Mouse (Mus musculus) layer of hippocampus, postnatal 36 days (tissue): Measurements from ENCODE around the gene Csrnp3. TPM values are rescaled to one million over a fixed set of nuclear protein-coding genes. Genes with fewer than 3 reads are reported as not detected.
"Not testable (repeated sequence)": the region's sequence is repeated elsewhere in the genome, so short reads cannot be mapped to it uniquely, and the experiment has no call there.

ENCODE experiments used
- DNase-seq, 2 experiments: peaks; one replicate each; pipeline ENCODE4 v3.0.0; 2022
- total RNA-seq, 2 experiments: library from RNA; stranded (reverse); gene quantifications; 2 replicates each; pipeline ENCODE4 v1.2.3; 2021

The Csrnp3 gene
- total RNA-seq, result 10 to 100 TPM; 77.5 to 78.9 TPM

DNA sequence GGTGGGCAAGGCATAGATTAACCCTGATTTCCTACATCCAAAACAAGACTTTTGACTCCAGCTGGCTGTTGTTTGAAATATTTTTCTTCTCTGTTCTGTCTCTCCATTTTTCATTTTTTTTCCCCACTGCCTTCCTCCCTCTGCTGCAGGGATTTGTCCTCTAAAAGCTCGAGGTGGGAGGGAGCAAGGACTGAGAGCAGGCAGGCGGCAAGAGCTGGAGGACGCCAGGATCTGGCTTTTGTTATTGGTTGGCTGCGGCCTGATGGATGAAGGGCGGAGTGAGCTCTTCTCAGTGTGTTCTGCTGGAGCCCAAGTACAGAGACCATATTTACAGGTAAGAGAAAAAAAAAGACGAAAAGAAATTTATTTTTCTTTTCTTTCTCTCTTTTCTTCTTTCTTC, at the start of gene Csrnp3:
TSS of gene Csrnp3 (plus strand) at position 217 of the 400 bp plus-strand sequence.
- peak; percentile 67 to 70 for DNase-seq

DNA sequence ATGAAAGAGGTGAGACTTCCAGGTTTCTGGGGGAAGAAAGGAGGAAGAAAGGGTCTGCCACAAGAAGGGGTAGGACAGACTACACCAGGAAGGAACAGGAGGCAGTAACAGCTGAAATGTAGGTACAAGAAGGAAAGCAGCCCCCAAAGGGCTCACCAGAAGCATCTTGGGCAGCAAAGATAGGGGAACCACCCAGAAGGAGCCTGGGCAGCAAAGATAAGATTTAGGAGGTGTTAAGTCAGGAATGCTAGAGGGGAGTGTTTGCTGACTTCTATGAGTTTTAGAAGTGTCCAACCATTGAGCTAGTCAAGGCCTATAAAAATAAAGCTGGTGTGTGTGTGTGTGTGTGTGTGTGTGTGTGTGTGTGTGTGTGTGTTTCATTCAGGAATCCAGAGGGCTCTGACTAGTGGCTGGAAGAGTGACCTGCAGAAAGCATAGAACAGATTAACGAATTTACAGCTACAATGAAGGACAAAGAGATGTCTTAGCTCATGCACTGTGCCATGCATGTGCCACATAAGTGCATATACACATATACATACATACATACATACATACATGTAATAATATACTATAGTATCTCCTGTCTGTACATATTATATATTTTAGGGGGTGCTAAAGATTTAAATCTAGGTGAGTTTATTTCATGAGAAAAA, 44.4 kb upstream of the Csrnp3 start:
- no peak for DNase-seq

DNA sequence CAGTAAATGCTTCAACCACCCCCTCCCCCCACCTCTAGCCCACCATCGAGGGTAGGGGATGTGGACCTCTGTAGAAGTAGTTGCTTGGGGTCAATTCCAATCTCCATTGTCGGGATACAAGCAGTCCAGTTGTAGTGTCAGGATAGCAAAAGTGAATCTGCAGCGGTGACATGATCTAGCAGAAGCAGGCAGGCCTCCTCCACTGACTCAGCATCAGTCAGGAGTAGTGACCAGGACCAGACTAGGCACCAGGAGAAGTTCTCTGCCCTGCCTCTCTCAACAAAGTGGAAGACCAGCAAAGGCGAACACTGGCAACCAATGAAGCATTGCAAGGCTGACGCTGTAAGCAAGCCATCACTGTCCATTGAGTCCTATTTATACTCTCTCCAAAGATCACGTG, 39.0 kb upstream of the Csrnp3 start:
- DNase-seq, result no peak

DNA sequence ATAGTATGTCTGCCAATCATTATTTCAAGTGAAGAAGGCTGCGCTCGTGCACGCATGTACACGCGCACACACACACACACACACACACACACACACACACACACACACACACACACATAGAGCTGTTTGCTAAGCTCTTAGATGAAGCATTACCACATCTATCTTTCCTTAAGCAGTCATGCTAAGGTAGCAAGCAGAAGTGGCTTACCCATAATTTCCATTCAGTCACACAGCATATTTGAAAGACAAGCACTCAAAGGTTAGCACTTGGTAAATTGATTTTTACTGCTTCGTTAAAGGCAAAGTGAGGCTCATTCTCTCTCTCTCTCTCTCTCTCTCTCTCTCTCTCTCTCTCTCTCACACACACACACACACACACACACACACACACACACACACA, 34.4 kb upstream of the Csrnp3 start:
- not testable (repeated sequence) for DNase-seq

DNA sequence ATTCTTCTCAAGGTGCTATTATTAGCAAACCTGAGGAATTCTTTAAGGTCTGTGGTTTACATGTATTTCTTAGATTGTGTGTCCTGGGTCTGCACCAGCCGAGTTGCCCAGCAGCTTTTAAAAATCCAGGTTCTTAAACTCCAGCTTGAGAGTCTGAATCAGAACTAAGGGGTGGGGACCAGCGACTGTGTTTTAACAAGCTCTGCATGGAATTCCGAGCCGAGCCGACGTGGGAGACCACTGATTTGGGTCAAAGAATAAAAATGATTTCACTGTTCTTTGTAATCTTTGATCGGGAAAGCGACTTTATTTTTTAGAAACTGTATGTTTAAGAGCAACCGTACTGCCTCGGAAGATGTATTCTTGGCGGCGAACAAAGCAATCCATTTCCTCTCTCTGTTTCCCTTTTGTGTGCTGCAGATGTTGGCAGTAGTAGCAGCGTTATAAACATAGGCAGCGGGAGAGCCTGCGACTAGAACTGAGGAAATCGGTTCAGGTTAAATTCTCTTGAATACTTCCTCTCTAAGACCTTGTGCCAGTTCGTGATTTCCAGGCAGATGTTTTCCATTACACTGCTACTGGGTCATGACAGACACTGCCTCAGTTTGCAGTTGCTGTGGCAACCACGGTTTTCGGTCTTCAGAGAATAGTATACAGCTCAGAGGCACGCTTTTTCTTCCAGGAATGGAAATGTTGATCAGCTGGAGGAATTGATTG, 27.3 kb upstream of the Csrnp3 start:
- DNase-seq, result peak in 1 of 2 experiments; percentile 15

DNA sequence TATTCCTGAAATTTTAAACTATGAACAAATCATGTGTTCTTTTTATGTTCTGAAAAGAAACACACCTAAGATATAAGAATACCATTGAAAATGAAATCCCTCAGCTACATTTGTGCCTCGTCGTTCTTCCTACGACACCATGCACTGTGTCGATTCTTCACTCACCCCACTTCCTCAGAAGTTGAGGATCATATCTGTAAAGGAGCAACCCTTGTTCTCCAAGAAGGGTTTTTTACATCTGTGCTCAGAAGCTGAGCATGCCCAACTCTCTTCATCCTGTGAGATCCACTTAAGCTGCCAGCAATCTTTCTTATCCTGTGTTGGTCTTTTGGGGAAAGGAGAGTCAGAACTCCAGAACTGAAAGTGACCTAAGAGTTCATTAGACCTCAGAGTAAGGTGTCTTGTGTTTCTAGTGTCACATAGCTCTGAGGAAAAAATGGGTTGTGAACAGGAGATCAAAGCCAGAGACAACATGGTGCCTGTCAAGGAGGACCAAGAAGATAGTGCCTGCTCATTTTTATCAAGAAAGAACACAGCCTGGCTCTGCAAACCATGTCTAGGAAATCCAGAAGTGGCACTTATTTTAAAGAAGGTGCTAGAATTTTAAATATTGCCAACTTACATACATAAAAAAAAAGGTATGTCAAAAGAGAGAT, 25.3 kb upstream of the Csrnp3 start:
- DNase-seq, result no peak

DNA sequence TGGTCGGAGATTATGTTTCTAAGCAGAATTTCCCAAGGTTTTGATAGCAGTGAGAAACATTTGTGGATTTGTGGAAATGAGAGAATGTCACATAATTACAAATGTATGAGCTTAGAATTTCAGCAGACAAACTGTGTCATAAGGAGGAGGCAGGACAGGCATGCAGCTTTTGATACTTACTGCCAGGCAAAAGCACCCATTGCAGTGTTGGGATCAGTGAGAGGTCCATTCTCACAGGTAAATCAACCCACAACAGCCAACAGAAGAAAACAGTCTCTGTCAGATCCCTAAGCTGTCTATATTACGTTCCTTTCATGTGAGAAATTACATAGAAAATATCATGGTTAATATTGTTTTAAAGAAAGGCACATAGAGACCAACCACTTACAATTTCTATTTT, 19.3 kb upstream of the Csrnp3 start:
- DNase-seq, result no peak

DNA sequence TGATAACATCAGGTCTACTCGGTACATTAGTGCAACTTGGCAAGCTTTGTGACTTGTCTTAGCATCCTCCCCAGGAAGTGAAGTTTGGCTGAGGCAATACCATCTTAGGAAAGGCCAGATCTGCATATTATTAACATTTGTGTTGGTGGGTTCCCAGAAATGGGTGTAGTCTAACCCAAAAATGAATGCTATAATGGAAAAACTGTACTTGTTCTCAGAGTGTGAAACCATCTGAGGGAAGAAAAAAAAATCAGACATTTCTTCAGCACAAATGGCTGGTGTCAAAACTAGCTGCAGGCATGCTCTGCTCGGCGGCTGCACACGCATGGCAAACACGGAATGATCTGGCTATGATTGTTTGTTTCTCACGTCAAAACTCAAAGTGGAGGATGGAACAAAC, 18.8 kb upstream of the Csrnp3 start:
- DNase-seq, result no peak

DNA sequence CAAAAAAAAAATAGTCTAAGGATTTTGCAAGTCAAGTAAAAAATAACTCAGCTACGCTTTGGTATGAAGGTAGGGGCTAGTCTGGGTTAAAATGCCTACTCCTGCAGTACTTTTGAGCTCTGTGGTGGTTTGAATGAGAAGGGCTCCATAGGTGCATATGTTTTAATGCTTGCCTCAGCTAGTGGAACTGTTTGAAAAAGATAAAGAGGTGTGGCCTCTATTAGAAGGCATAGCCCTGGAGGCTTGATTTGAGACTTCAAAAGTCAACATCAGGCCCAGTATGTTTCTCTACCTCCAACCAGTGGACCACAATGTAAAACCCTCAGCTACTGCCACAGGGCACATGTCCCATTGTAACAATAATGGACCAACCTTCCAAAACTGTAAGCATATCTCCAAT, 16.9 kb upstream of the Csrnp3 start:
- DNase-seq, result no peak

DNA sequence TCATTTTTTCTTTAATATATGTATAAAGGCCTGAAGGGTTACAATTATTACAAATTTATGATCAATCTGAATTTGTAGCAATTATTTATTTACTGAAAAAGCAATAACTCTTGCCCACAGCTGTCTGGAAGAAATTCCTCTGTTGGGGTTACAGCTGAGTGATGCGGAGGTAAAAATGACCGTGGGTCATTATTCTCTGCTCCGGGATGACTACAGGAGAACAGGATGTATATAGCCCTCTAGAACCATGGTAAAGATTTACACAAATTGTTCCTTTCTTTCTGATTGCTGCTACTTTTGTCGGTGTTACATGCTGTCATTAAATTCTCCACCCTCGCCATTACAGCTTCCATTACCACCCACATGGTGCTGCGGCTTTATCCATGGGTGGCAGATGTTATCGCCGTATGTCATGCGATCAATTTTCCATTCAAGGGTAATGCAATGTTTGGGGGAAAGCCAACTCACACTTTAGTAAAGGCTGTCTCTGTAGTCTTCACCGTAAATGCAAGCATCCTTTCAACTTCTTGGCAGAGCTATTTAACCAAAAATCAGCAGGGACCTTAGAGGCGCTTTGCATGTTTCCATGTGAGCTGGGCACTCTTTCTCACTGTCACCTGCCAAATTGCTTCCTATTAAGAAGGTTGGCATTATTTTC, 12.7 kb upstream of the Csrnp3 start:
- peak; percentile 64 to 65 for DNase-seq

DNA sequence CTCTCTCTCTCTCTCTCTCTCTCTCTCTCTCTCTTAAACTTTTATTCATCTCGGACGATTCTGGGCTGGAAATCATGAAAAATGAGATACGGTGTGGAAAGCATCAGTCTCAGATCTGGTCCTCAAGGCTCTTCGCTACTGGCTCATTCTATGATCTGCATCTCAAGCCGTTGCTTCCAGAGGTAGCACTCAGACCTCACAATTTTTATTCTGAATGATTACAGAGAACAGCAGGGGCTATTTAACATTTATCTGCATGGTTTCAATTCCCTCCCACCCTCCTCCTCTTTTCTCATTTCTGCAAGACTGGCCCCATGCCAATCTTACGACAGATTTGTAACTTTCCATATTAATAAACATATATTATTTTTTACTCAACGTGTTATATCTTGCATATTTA, 12.1 kb upstream of the Csrnp3 start:
- DNase-seq, result no peak

DNA sequence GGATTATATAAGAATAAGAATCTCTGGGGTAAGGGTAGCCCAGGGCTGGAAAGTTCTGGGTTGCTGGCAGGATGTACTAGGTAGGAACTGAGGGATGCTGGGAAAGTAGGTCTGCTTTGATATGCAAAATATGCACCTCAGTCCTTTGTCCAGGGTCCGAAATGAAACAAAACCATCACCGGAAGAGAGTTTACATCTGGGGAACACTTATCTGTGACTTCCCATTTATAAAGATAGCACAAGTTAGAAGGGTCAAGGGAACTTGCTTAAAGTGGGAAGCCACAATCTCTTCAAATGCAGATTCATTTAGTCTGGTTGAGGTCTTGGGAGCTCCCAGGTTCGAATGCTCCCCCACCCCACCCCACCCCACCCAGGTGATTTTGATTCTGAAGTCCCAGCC, 4.0 kb upstream of the Csrnp3 start:
- no peak for DNase-seq

DNA sequence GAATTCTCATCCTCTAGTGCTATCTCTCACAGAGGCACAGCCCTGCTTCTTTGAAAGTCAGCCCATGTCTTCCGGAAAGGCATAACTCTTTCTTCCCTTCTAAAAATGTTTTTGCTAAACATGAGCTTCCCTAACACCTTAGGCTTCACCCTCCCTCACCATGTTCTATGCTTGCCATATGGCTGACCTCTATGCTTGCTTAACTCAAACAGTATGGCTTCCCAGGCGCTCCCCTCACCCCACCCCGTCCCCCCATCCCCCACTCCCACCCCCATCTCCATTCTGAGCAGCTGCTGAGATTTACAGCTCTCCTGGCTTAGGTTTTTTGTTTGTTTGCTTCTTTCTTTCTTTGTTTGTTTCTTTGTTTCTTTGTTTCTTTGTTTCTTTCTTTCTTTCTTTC, 3.2 kb upstream of the Csrnp3 start:
- no peak for DNase-seq

DNA sequence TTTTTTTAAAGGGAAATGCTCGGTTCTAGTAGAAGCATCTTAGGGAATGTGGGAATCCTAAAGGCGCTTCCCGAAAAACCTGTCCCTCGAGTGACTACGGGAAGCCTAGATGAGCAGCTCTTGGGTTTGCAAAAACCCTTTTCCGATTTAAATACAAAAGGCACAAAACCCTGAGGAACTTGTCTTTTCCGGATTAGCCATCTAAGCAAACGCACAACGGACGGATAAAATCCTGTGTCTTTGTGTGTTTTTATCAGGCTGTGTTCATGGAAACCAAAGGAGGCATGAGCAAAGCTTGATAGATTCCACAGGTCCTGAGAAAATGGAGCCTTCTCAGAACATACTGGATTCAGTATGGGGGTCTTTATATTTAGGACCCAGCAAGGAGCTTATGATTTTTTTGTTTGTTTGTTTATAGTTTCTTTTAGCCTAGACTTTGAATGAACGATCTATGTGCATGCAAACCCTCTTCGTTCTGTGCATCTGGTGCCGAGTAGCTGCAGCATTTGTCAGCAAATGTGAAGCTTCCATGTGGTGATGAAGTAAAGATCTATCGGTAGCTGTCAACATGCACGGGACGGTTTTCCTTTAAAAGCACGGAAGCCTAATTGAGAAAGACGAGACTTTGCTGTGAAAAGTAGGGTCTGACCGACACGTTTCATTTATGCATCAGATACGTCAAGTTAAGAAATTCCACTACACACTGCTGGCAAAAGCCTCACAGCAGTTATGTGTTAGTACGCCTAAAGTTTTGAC, 611 bp downstream of the Csrnp3 start:
- DNase-seq, result no peak

DNA sequence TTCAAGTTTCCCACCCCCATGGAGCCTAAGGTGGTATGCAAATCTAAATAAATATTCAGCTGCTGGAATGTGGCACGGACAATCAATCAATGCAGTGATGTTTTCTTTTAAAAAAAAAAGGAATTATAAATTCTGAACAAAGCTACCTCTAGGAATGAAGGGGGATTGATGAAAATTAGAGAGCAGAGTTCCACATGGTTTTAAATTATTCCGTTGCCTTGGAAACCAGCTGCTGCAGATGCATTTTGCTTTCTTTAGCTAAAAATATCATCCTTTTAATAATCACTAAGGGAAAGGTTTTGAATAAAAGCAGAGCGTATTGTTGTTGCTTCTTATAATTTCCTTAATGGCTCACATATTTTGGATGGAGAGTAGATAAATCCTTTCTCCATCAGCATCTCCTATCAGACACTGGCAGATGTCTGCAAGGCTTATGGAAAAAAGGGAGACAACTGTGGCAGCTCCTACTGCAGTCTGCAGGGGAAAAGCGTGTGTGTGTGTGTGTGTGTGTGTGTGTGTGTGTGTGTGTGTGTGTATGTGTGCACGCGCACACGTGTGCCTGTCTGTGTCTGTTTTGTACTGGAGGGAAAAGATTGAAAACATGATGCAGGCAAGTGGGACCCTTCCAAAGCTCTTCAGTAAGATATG, 2.0 kb downstream of the Csrnp3 start:
- no peak for DNase-seq

DNA sequence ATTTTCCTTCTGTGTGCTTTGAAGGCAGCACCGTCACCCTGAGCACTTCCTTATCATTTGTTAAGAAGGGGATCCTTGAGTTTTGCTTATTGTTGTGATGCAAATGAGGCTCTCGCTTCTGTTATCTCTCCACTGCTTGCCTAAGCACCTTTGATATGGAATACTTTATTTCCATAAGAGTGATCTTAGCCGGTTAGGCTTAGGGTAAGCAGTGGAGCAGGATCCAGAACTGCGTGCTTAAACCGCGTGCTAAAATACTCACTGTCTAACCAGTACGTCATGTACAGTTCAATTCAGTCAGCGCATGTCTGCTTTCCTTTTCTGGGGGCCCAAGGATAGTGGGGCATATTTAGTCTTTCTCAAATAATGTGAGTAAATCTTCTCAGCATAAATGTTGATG, 3.1 kb downstream of the Csrnp3 start:
- DNase-seq, result no peak

DNA sequence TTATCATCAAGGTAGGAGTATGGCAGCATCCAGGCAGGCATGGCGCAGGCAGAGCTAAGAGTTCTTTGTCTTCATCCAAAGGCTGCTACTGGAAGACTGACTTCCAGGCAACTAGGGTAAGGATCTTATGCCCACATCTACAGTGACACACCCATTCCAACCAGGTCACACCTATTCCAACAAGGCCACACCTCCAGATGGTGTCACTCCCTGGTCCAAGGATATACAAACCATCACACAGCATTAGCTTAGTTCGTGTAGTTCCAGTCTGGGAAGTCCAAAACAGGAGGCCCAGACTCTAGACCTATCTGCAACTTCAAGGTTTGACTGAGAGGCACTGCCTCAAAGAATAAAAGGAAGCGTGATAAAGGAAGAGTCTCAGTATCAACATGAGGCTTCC, 4.7 kb downstream of the Csrnp3 start:
- not testable (repeated sequence) for DNase-seq

DNA sequence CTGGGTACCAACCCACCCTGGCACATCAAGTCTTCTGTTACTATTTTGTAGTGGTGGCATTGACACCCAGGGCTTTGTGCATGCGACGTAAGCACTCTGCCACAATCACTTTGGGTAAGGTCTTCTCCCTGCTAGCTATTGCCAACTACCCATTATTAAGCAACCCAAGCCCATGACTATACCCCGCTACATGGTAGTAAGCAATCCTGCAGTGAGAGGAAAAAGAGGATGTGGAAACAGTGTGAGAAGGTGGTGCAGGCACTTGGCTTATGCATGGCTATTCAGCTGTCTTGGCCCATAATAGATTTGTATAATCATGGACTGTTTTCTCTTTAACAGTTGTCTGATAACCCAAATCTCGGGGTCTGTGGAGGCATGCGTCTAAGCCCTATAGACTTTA, 11.2 kb downstream of the Csrnp3 start:
- no peak for DNase-seq

DNA sequence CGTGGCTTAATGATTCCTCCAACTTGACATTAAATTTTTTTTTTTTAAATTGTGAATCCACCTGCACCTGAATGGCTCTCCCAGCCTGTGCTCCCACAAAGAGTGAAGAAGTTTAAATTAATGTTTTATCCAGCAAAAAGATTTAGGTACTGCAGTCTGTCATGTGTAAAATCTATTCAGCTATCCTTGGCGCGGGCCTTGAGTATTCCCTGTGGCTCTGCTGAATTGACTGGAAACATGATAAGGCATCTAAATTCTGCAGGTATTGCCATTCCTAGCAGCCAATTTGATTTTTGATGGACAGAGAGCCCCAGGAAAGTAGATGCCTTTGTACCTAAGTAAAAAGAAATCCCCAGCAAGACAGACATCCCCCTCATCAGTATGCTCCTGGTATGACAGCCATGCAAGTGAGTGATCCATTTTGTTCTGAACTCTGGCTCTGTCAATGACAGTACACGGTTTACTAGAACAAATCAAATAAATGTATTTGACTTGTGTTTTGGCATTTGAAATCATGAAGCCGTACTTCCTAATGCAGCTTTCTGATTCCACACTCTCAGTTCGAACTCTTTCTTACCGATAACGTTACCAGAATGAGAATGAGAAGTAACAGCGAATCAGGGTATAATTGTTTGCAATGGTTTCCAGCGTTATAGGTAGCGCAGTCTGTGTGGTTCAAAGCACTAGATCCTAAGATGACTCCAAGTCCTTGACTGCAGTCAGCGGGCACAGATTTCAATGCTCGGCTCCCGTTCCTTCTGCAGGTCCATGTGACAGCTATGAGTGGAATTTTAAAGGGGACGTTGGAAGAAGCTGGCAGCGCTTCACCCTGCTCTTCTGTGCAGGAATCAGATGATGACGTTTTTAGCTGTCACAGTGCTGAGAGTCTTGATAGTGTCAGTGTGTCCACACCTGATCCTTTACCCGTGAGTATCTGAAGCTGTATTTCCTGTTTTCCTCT, 14.5 kb downstream of the Csrnp3 start:
- DNase-seq, result no peak

DNA sequence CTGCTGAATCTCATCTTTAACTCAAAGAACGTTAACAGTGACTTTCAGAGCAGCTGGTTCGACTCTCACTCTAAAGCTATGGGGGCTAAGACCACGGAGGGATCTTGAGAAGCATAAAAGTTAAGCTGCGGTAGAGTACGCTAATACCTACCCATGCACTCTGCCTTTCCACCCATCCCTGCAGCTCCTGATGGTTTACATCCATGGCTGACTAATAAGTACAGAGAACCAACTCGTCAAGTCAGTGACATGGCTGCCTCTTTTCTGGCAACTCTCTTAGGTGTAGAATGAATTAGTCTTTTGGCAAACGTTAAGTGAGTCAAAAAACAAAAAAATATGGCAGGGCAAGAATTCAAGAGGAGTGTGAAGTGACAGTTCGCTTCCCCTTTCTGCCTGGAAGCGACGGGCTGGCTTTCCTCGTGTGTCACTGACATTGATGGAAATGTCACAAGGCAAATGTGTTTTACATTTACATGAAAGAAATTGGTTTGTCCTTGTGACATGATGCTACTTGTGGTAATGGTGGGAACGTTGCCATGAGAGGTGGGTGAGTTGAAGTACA, 19.3 kb downstream of the Csrnp3 start:
- no peak for DNase-seq
